Mouse (Mus musculus) MEL (cell line): ENCODE data around the gene Vps37d.

ENCODE experiments used
- CTCF ChIP-seq, 3 experiments: IDR thresholded peaks in 2 of 3; conservative IDR thresholded peaks in 1 of 3; 2 replicates each; pipeline ENCODE4 v1.5.1; 2011 to 2012; ENCODE audit warnings: low read length in 3 of 3, low read depth in 2 of 3, mild to moderate bottlenecking in 2 of 3, improper control_type of control experiment in 1 of 3, inconsistent platforms in 1 of 3, mixed read lengths in 1 of 3, moderate library complexity in 1 of 3; ENCODE audit not compliant: control insufficient read depth in 1 of 3, insufficient read depth in 1 of 3, poor library complexity in 1 of 3, severe bottlenecking in 1 of 3
- POLR2A ChIP-seq, 2 experiments: IDR thresholded peaks; 2 replicates each; pipeline ENCODE4 v1.6.1; 2011 to 2012; ENCODE audit warnings: low read length in 2 of 2, mild to moderate bottlenecking in 2 of 2, control low read depth in 1 of 2, improper control_type of control experiment in 1 of 2, low read depth in 1 of 2, moderate library complexity in 1 of 2; ENCODE audit not compliant: control insufficient read depth in 1 of 2, insufficient read depth in 1 of 2, poor library complexity in 1 of 2
- TBP ChIP-seq: IDR thresholded peaks from 2 replicates; pipeline ENCODE4 v1.8.0; 2011; ENCODE audit warnings: low read depth, low read length, improper control_type of control experiment
- UBTF ChIP-seq: IDR thresholded peaks from 2 replicates; pipeline ENCODE4 v1.6.1; 2012; ENCODE audit warnings: low read depth, mild to moderate bottlenecking, inconsistent platforms, low read length, improper control_type of control experiment, moderate library complexity, borderline replicate concordance; ENCODE audit not compliant: insufficient read depth
- USF1 ChIP-seq: IDR thresholded peaks from 2 replicates; pipeline ENCODE4 v1.6.1; 2014; ENCODE audit warnings: low read depth, mild to moderate bottlenecking, inconsistent platforms, low read length, improper control_type of control experiment, moderate library complexity

DNA sequence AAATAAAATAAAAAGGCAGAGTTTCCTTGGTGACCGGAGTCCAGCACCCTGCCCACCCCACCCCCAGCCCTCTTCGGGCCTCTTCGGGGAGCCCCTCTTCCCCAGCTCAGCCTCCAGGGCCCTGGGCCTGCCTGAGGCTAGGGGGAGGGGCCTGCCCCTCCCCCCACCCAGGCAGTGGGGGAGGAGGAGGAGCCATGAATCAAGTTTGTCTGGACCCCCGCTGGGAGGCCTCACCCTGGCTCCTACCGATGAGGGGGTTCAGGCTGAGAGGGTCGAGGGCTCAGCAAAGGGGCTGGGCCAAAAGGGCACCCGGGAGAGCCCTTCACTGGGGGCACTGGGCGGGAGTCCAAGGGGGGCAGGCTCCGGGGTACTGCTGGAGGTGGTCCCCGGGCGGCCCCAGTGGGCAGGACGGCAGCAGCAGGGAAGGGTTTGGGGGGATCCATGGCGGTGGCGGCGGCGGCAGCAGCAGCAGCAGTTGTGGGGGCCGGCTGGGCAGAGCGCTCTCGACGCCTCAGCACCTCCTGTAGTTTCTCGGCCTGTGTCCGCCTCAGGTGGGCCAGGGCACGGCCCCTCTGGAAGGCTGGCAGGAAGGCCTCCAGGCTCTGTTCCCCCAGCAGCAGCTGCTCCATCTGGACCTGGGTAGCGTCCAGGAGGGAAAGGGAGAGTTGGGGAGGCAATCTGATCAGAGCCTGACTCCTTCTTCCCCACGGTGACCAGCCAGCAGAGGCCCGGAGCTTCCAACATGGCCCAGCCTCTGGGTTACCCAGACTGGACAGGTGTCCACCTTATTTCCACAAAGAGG lies 4.5 kb downstream of the Vps37d start:
- no peak for TF ChIP-seq CTCF (IDR thresholded peaks at IDR 0.05 in 2 of 3, conservative IDR thresholded peaks at IDR 0.05 in 1 of 3; ENCODE audit: control insufficient read depth in 1 of 3, insufficient read depth in 1 of 3, low read depth in 2 of 3, low read length in 3 of 3, poor library complexity in 1 of 3, severe bottlenecking in 1 of 3)
- no peak for TF ChIP-seq USF1
- TF ChIP-seq POLR2A (IDR thresholded peaks at IDR 0.05; ENCODE audit: control insufficient read depth in 1 of 2, insufficient read depth in 1 of 2, low read depth in 1 of 2, low read length in 2 of 2, poor library complexity in 1 of 2) = no peak
- TF ChIP-seq UBTF = no peak
- TF ChIP-seq TBP = no peak
